Comparison of ENCODE assay signal across 20 mouse cellular contexts in genomic region chr2:163613206-163613605, GRCm38 (mm10).
"Had no signal": no experiment of that assay in that cellular context is flagged by ENCODE, and none has a peak within 500 bp of the region (broad histone marks: within the 10 kb centered on the region; RNA-seq: fewer than 3 reads in every experiment).

No protein-coding gene starts in this region.

- H3K4me1 ChIP-seq: lung, embryonic 15.5 days; midbrain, embryonic 12.5 days; neural tube, embryonic 13.5 days; neural tube, embryonic 15.5 days had no signal

- H3K9me3 ChIP-seq: liver, embryonic 13.5 days; liver, embryonic 15.5 days; lung, embryonic 15.5 days; midbrain, embryonic 12.5 days; neural tube, embryonic 13.5 days; neural tube, embryonic 15.5 days had no signal

- DNase-seq: liver, embryonic 13.5 days; liver, postnatal 0 days; lung, adult 2 months; lung, postnatal 4 days; midbrain, embryonic 14.5 days; retina, postnatal 1 day; right cerebral cortex, adult 18-20 months; right cerebral cortex, postnatal 25 days; right cerebral cortex, postnatal 4 days; spleen, adult 18-20 months; thymus, adult 18-20 months; thymus, postnatal 14 days; thymus, postnatal 36 days had no signal

- ATAC-seq: liver, postnatal 0 days; lung, postnatal 0 days; midbrain, embryonic 16.5 days had no signal

- H3K27me3 ChIP-seq: liver, embryonic 13.5 days; liver, embryonic 15.5 days; lung, embryonic 15.5 days; midbrain, embryonic 12.5 days; neural tube, embryonic 13.5 days; neural tube, embryonic 15.5 days had no signal

- H3K9ac ChIP-seq: liver, embryonic 13.5 days; liver, embryonic 15.5 days; liver, postnatal 0 days; lung, embryonic 15.5 days; midbrain, embryonic 12.5 days; neural tube, embryonic 13.5 days; neural tube, embryonic 15.5 days had no signal

- H3K4me2 ChIP-seq: liver, embryonic 13.5 days; liver, embryonic 15.5 days; lung, embryonic 15.5 days; midbrain, embryonic 12.5 days; neural tube, embryonic 13.5 days; neural tube, embryonic 15.5 days had no signal

- H3K4me3 ChIP-seq: liver, embryonic 13.5 days; liver, embryonic 15.5 days; lung, embryonic 15.5 days; midbrain, embryonic 12.5 days; neural tube, embryonic 13.5 days; neural tube, embryonic 15.5 days had no signal

- H3K27ac ChIP-seq: liver, embryonic 13.5 days; liver, embryonic 15.5 days; lung, embryonic 15.5 days; midbrain, embryonic 12.5 days; neural tube, embryonic 13.5 days; neural tube, embryonic 15.5 days had no signal
